Mouse (Mus musculus) thymus, postnatal 4 days (tissue): ENCODE data around the gene B3gnt8.

Experiments used
- DNase-seq: peaks from one replicate; pipeline ENCODE4 v3.0.0; 2021

B3gnt8 gene

DNA sequence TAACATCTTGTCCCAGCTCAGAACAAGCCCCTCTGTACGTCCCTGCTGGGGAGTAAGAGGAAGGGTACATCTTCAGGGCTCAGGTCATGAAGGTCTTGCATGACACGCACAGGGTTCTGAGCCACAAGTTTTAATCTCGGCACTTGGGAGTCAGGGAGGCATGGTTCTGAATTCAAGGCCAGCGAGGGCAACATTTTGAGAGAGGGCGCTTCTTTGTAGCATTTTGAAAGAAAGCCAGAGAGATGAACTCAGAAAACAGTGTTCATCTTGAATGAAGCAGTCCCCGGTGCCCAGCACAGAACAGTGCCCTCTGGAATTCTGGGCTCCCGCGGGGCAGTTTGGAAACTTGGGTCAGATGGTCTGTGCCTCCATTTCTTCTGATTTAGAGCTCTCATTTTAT lies 39.9 kb downstream of the B3gnt8 start:
- no peak for DNase-seq

- no peak for DNase-seq
Measured at GRCm38 (mm10) chr7:25669158-25669557, 42.7 kb downstream of the B3gnt8 start.

- DNase-seq = no peak
Measured at GRCm38 (mm10) chr7:25669631-25670030, 43.2 kb downstream of the B3gnt8 start.

DNA sequence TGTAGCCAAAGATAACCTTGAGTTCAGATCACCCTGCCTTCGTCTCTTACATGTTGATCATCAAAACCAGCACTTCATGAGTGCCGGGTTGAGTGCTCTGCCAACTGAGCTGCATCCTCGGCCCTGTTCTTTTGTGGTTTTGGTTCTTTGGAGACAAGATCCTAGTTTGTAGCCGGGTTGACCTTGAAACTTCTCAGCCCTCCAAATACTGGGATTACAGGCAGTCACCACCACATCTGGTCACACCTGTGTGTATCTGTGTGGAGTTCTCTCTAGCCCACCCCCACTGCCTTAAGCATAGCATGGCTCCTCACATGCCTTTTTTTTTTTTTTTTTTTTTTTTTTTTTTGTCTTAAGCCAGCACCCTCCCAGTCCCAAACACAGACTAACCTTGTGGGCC lies 43.6 kb downstream of the B3gnt8 start:
- no peak for DNase-seq

DNA sequence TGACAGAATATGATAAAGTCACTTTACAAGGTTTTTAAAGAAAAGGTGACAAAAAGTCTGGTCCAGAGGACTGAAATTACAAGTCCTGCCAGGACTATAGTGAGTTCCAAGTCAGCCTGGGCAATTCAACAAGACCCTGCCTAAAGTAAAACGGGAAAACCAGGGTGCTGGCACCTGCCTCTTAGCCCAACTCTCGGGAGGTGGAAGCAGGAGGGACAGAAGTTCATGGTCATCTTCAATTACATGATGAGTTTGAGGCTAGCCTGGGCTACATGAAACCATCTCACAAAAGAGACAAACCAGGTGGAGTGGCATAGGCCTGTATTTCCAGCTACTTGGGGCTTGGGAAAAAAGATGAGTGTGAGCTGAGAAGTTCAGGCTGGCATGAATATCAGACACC lies 45.2 kb downstream of the B3gnt8 start:
- no peak for DNase-seq

DNA sequence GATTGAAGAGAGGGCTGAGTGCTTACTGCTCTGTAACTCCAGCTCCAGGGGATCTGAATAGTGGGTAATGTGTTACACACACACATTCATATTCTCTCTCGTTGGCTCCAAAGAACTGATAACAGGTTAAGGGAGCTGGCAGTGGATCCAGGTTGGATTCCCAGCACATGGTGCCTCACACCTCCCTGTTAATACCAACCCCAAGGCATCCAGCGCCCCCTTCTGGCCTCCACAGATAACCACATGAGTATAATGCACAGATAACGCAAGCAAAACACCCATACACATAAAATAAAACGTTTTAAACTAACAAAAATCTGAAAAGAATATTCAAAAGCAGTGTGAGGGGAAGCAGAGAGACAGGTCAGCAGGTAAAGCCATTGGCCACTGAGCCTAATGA lies 46.0 kb downstream of the B3gnt8 start:
- peak; percentile 55 for DNase-seq

DNA sequence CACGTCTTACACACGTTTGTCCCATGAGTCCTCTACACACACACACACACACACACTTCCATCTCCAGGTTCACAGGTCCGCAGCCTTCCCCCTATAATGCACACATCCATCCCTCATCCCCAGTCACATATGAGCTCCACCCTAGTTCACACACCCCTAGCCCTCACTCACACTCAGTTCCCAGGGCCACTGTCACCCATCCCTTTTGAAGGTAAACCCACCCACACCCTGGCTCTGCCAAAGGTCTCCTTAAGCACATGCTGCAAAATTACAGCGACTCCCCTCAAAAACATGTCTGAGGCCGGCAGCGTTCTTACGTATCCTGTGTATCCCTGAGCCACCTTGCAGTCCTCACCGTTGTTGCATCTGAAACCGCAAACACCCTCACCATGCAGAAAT lies 47.8 kb downstream of the B3gnt8 start:
- DNase-seq = no peak

- peak; percentile 69 for DNase-seq
Measured at GRCm38 (mm10) chr7:25674719-25675300, 48.4 kb downstream of the B3gnt8 start, which contains the start of gene Tmem91. Gene Tmem91, minus strand, starts transcription at chr7:25675166.

DNA sequence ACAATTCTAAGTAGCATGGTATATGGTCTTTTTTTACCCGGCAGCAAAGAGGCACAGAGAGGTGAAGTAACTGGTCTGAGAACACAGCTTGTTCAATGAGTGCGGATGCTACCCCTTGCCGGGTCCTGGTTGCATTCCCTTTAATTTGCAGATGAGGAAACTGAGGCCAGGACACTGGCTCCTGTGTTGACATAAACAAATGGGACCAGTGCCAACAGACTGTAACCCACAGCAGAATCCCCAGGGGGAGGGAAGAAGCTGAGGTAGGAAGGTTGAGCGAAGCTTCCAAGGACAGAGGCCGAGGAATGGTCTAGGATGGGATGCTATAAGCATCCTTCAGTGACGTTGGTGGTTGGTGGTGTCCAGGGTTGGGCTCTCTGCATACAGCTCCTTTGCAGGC lies 49.0 kb downstream of the B3gnt8 start:
- no peak for DNase-seq

DNA sequence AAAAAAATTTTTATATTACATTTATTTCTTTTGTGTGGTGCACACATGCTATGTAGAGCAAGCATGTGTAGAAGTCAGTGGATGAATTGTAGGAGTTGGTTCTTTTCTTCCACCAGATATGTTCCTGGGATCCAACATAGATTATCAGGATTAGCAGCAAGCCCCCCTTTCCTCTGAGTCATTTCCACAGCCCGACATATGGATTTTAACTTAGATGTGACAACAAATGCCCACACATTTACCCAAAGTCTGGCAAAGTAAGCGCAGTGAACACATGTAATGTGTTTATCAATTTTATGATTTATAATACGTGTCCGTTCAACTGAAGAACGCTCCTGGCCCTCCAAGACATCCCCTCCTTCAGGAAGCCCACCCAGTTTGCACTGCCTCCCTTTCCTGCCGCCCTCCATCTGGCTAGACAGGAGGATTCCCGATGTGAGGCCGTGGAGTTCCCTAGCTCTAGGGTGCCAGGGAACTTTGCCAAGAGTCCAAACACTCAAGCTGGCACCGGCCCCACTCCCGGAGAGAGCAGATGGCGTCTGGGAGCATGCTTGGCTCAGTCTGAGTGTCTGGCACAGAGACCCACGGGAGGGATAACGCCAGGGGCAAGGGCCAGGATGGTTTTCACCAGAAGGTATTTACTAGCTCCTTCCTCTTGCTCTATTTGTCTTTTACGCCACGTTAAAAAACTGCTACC lies 49.8 kb downstream of the B3gnt8 start:
- no peak for DNase-seq

DNA sequence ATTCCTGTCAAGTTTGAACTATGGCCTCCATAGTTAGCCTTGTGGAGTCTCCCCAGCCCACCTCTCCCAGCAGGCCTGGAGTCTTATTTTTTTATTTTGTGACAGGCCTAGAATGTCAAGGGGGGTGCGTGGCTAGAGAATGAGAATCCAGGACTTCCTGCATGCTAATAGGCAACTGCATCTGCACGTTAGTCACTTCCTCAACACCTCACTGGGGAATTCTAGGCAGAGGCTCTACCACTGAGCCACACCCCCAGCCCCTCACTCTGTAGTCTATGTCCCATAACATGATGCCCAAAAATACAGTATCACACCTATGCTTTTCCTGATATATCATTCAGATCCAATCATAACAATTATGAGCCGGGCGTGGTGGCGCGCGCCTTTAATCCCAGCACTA lies 50.6 kb downstream of the B3gnt8 start:
- no peak for DNase-seq

GRCm38 (mm10) chr7:25679971-25680370 lies 53.5 kb downstream of the B3gnt8 start:
- DNase-seq = peak; percentile 50

DNA sequence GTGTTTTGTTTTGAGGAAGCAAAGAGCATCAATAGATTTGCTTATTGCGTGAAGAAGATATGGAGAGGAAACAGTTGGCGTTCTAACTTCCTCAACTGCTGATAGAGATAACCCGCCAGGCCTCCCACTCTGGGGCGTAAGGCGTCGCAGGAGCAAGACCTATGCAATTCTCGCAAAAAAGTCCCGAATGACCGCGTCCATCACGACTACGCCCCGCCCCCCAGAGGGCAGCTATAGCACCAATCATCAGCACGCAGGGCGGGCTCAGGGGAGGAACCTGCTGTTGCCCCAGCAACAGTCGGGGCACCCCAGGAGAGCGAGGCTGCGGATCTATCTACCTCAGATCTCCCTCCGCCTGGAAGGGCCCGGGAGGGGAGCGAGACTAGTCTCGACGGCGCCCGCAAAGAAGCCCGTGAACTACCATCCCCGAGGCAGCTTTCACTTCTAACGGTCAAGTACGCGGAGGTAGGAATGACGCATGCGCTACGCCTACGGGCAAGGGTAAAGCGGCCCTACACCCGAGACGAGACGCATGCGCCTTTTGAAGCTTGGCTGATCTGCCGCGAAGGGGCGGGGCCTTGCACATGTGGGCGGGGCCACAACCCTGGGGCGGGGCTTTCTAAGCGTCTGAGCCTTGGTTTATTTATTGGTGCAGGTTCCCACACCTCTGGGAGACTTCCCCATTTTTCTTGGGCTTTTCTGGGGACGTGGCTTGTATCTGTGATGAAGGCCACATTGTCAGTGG lies 54.2 kb downstream of the B3gnt8 start, which contains the start of gene B9d2:
TSS of gene B9d2 (plus strand) at position 267 of the 745 bp plus-strand sequence.
- peak; percentile 99 for DNase-seq

- DNase-seq = peak; percentile 71
Measured at GRCm38 (mm10) chr7:25681341-25682231, 55.1 kb downstream of the B3gnt8 start.

- DNase-seq = peak; percentile 63
Measured at GRCm38 (mm10) chr7:25683474-25684180, 57.2 kb downstream of the B3gnt8 start.

DNA sequence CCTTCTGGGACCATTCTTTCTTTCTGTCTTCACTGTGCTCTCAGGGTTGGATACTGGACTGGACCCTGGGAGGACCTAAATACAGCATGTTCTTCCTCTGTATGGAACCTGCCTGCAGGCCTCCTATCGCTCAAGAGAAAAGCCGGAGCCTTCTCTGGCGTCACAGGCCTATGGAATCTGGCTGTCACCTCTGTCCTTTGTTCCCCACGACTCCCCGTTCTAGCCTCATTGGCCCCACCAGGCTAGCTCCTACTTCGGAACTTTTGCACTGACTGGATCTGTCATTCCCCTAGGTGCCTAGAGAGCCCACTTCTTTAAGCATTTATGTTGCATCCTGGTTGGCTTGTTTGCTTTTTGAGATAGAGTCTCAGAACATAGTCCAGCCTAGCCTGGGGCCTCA lies 58.2 kb downstream of the B3gnt8 start:
- no peak for DNase-seq
